Mouse (Mus musculus) bone marrow, adult 2 months (tissue): ENCODE measurements around the gene Auh. TPM values are rescaled to one million over a fixed set of nuclear protein-coding genes. Genes with fewer than 3 reads are reported as not detected.

Source experiments
- H3K27ac ChIP-seq: fragments of 200-500 bp; 2 replicates; pipeline ENCODE4 v1.5.1; 2012; ENCODE audit warnings: low read depth, mild to moderate bottlenecking, control low read depth, inconsistent platforms, low read length; ENCODE audit not compliant: control insufficient read depth, poor library complexity, insufficient read depth
- H3K4me1 ChIP-seq: fragments of 200-500 bp; 2 replicates; pipeline ENCODE4 v1.6.1; 2011; ENCODE audit warnings: low read length; ENCODE audit not compliant: control insufficient read depth, insufficient read depth
- H3K4me3 ChIP-seq: fragments of 200-500 bp; replicated peaks from 2 replicates; pipeline ENCODE3; 2011; ENCODE audit warnings: mild to moderate bottlenecking, low read depth, low read length, control low read depth; ENCODE audit not compliant: control insufficient read depth
- CTCF ChIP-seq: fragments of 200-500 bp; IDR thresholded peaks from 2 replicates; pipeline ENCODE4 v1.5.1; 2011; ENCODE audit warnings: low read length, control low read depth; ENCODE audit not compliant: control insufficient read depth, insufficient read depth
- POLR2A ChIP-seq: fragments of 200-500 bp; IDR thresholded peaks from 2 replicates; pipeline ENCODE4 v1.6.1; 2011; ENCODE audit warnings: low read depth, mild to moderate bottlenecking, control low read depth, low read length, borderline replicate concordance; ENCODE audit not compliant: control insufficient read depth
- WGBS: fragments of 180-500 bp; shearing (Covaris S2); methylation state at CpG from one replicate; pipeline ENCODE4 v1.1.7; 2018; 5-methylcytosine and 5-hydroxymethylcytosine counted together
- polyA plus RNA-seq: library from polyadenylated mRNA; stranded (reverse); fragments of >200 nt; gene quantifications from 2 replicates; pipeline ENCODE4 v1.2.4, GENCODE M21; 2011; ENCODE audit warnings: low replicate concordance; ENCODE audit not compliant: missing spikeins, insufficient read depth, insufficient read length

The Auh gene
- polyA plus RNA-seq, 1 experiment: 30.1 TPM

DNA sequence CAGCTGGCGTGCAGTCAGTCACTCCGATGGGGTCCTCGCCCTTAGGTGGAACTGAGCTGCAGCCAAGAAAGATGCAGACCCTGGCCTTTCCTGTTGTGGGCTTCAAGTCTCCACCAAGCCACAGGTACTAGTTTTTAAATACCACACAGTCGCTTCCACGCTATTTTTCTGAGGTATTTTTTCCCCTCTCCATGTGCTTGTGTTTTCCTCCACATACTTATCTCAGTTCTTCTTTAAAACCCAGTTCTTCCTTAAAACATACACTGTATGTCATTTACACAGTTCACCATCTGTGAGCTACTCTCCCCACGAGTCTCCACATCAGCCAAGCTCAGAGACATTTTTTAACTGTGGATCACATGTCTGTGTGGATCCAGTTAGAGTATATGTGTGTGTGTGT is 41.4 kb upstream of the Auh start:
- TF ChIP-seq POLR2A: no peak
- TF ChIP-seq CTCF: no peak
- Histone ChIP-seq H3K4me3 (no peak overlapping the region), H3K27ac (no peak overlapping the region), H3K4me1 (peaks cover 2% of the 10 kb centered on the region; the same call in 1 of the 2 replicates)
- 67% methylated on average over 6 of the region's 6 CpGs for WGBS

DNA sequence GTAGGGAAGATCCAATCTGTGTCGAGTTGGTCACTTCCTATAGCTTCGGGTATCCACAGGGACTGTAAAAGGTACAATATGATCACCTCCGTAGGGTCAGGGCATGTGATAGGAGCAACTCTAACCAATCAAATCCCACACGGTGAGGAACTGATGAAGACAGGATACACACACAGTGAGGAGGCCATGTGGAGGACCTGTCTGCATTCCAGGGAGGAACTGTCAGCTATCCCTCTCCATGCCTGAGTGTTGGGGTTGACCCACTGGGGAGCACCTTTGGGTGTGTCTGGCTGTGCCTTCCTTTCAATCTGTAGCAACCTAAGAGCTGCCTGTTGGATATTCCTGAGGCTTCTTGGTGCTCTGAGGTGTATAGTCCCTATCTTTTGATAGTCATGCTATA is 33.4 kb upstream of the Auh start:
- no peak overlapping the region for H3K4me3 ChIP-seq
- H3K4me1 ChIP-seq: no peaks in the 10 kb centered on the region
- WGBS: 72% methylated on average over 4 of the region's 4 CpGs
- H3K27ac ChIP-seq: no peak overlapping the region
- TF ChIP-seq POLR2A (no peak), CTCF (no peak)

DNA sequence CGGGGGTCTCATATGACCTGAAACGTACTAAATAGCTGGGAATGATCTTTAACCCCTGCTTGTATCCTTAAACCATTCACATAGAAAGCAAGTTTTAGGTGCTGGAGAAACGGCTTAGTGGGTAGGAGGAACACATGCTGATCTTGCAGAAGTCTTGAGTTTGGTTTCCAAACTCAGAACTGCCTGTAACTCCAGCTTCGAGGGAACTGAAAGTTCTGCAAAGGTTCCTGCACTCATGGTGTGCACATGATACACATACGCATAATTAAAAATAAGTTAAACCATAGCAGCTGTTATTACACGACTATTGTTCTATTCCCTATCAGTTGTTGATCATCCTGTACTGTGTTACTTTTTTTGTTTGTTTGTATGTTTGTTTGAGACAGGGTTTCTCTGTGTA is 32.9 kb upstream of the Auh start:
- H3K4me1 ChIP-seq: no peaks in the 10 kb centered on the region
- H3K27ac ChIP-seq: no peak overlapping the region
- TF ChIP-seq CTCF (no peak), POLR2A (no peak)
- 64% methylated on average over 6 of the region's 6 CpGs for WGBS
- H3K4me3 ChIP-seq: no peak overlapping the region

DNA sequence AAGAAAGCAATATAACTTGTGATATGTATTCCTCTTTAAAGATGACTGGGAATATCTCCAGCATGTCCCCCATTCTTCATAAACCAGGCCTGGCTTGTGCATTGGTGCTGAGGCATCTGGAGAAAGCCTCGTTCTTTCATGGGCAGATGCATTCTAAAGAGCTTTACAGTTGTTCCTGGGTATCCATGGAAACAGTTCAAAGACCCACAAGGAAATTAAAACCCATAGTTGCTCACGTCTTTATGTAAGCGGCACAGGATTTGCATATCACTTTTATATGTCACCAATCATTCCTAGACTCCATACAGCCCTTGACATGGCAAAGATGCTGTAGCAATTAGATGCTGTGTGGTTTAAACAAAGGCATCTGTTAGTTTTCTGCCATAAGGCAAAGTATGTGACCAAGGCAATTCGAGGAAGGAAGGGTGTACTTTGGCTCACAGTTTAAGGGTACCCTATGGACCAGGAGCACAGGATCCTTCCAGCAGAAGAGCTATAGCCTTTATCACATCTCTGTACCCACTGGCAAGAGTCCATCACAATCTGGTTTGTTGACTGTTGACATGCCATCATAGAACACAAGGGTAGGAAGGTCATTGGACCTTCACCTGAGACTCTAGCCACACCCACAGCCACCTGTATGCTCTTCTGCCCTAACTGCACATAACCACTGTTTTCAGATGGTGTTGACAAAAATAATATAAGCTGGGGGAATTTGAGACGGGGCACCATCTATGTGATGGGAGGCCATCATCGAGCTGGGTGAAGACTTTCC is 24.5 kb upstream of the Auh start:
- WGBS: 79% methylated on average over 6 of the region's 6 CpGs
- H3K27ac ChIP-seq: no peak overlapping the region
- no peaks in the 10 kb centered on the region; the same call in 1 of the 2 replicates for H3K4me1 ChIP-seq
- TF ChIP-seq POLR2A: no peak
- TF ChIP-seq CTCF: no peak
- no peak overlapping the region for H3K4me3 ChIP-seq

DNA sequence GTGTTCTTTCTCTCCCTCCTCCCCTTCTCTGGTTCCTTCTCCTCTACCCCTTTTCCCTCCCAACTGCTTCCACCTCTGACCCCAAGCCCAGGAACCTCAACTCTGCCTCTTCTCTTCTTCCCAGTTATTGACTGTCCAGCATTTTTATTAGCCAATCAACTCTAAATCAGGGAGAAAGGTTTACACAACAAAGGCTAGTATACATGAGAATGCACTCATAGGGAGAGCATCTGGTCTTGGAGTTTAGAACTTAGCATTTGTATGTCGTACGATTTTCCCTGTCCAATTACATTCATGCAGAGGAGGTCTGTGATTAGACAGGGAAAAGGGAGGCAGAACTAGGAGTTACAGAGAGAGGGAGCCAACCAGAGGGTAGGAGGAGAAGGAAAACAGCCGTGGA is 19.7 kb upstream of the Auh start:
- no peak overlapping the region for H3K27ac ChIP-seq
- H3K4me1 ChIP-seq: no peaks in the 10 kb centered on the region; the same call in 1 of the 2 replicates
- TF ChIP-seq POLR2A (no peak), CTCF (no peak)
- 88% methylated on average over 3 of the region's 3 CpGs for WGBS
- no peak overlapping the region for H3K4me3 ChIP-seq

DNA sequence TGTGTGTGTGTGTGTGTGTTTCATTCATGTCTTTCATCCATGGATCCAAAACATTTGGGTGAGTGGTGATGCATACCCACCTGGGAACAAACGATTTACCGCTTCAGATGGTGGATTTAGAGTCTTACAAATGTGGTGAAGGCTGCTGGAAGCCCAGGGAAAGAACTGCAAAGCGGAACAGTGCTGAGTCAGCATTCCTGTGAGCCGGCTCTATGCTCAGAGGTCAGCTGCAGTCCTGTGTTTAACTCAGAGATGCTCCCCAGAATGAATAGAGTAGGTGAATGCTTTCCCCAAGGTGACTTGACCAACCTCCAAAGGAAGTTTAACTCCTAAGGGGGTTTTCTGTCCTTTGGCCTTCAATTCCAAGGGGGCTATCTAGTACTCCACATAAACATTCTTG is 18.1 kb upstream of the Auh start:
- Histone ChIP-seq H3K4me3 (no peak overlapping the region), H3K27ac (no peak overlapping the region), H3K4me1 (no peaks in the 10 kb centered on the region)
- 88% methylated on average over 4 of the region's 4 CpGs for WGBS
- TF ChIP-seq POLR2A (no peak), CTCF (no peak)

DNA sequence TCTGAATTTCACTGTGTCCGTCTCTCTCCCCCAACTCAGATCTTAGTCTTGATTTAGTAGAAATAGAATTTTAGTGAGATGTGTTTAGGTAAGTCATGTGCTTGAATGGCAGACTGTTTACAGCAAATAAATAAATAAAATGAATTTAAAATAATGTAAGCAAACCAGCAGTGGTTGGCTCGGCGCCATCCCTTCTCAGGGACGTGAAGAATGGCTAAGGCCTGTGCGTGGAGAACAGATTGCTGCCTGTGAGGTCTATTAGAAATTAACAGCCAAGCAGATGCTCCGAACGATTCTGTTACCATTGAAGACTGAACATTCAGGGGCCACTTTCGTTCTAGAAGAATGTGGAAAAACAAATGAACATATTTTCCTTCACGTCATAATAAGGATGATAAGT is 16.3 kb upstream of the Auh start:
- no peak overlapping the region for H3K27ac ChIP-seq
- no peak overlapping the region for H3K4me3 ChIP-seq
- H3K4me1 ChIP-seq: no peaks in the 10 kb centered on the region; the same call in 1 of the 2 replicates
- TF ChIP-seq CTCF (no peak), POLR2A (no peak)
- WGBS: 90% methylated on average over 9 of the region's 9 CpGs

DNA sequence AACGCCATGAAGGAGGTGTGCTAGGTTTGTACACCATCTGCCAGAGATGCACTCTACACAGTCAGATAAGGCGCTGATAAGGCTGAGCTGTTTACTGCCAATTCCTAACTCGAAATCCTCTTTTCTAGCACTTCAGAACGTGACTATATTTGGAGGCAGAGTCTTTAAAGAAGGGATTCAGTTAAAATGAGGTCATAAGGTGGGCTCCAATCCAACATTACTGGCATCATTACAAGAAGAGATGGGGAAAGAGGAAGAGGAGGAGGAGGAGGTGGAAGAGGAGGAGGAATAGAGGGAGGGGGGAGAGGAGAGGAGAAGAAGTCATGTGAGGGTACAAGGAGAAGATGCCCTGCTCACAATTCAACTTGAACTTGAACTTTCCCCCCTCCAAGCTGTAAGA is 14.6 kb upstream of the Auh start:
- TF ChIP-seq CTCF (no peak), POLR2A (no peak)
- 48% methylated on average over 4 of the region's 4 CpGs for WGBS

DNA sequence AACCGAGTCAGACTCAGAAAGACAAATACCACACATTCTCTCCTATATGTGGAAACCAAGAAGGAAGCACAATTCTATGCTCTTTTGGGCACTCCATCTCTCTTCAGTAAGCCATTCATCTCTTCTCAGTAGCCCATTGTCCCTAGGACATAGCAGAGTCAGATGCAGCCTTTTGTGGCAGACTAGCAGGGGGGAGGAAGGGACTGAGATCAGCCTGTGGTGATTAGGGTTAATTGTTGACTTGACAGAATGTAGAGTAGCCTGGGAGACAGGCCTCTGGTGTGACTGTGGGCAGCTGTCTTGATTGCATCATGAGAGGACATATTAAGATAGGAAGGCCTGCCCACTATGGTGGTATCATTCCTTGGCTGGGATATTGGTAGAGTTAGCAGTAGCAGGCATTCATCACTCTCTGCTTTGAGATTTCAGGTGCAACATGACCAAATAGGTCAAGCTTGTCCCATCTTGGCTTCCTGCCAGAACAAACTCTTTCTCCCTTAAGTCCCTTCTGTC is 13.5 kb upstream of the Auh start:
- Histone ChIP-seq H3K4me1 (no peaks in the 10 kb centered on the region; the same call in 1 of the 2 replicates), H3K27ac (no peak overlapping the region), H3K4me3 (no peak overlapping the region)
- 85% methylated on average over 1 of the region's 1 CpGs for WGBS
- no peak for TF ChIP-seq CTCF
- no peak for TF ChIP-seq POLR2A

More for the DNA sequence above, 14.6 kb upstream of the Auh start:
- Histone ChIP-seq H3K4me1 (no peaks in the 10 kb centered on the region; the same call in 1 of the 2 replicates), H3K4me3 (no peak overlapping the region), H3K27ac (no peak overlapping the region)
